Mouse (Mus musculus) spleen, adult 2 months (tissue): ENCODE data around the gene Gcnt4.

ENCODE experiments used
- CTCF ChIP-seq: fragments of 200-500 bp; IDR thresholded peaks from 2 replicates; pipeline ENCODE4 v1.5.1; 2011; ENCODE audit warnings: mild to moderate bottlenecking, inconsistent platforms; ENCODE audit not compliant: insufficient read depth, insufficient read length, insufficient replicate concordance; ENCODE audit errors: extremely low read depth
- POLR2A ChIP-seq: fragments of 200-500 bp; IDR thresholded peaks from 2 replicates; pipeline ENCODE4 v1.6.1; 2011; ENCODE audit warnings: low read depth, low read length, inconsistent platforms

DNA sequence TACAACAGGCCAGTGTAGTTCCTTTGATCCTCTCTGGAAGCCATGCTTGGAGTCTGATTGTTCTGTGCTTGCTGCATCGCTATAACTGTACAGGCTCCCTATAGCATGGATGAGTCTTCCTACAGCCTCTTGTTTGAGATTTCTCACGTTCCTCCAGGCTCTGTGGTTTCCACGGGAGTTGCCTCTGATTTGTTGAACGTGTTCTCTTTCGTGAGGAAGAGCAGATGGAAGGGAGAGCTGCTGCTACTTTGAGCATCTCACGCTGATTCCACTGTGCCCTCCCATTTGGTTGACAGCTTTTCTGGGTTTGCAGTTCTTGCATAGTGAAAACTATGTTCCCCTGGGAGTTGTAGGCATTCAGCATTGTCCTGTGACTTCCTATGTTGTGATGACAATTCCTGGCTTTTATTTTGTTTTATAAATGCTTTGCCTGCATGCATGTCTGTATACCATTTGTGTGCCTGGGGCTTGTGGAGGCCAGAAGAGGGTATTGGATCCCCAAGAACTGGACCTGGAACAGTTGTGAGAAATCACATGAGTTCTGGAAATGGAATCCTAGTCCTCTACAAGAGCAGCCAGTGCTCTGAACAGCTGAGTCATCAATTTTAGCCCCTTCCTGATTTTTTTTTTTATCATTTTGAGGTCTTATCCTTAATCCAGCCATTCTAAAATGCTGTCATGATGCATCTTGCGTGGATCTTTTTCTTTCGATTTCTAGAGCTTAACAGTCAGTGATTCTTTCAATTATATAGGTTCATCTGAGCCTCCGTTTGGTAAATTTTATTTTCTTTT is 37.1 kb downstream of the Gcnt4 start:
- no peak for TF ChIP-seq CTCF
- TF ChIP-seq POLR2A: no peak
